Mouse (Mus musculus) forebrain, embryonic 16.5 days (tissue): ENCODE data around the gene Ptpn14. TPM values are rescaled to one million over a fixed set of nuclear protein-coding genes. Genes with fewer than 3 reads are reported as not detected.

ENCODE experiments used
- ATAC-seq: fragments of 200-750 bp; cut with Nextera tagmentation; 2 replicates; pipeline ENCODE4 v1.8.0; 2017; ENCODE audit warnings: mild to moderate bottlenecking, moderate library complexity
- H3K27ac ChIP-seq: fragments of 300-500 bp; sonication (generic); 2 replicates; pipeline ENCODE4 v1.5.1; 2014; ENCODE audit warnings: low read length, control low read depth
- H3K27me3 ChIP-seq: fragments of 300-500 bp; sonication (generic); replicated peaks from 2 replicates; pipeline ENCODE4 v1.6.1; 2014; ENCODE audit warnings: low read length; ENCODE audit not compliant: control insufficient read depth, insufficient read depth
- H3K36me3 ChIP-seq: fragments of 300-500 bp; sonication (generic); 2 replicates; pipeline ENCODE4 v1.6.1; 2014; ENCODE audit not compliant: control insufficient read depth, insufficient read depth
- H3K4me1 ChIP-seq: fragments of 300-500 bp; sonication (generic); replicated peaks from 2 replicates; pipeline ENCODE4 v1.6.1; 2014; ENCODE audit warnings: low read length; ENCODE audit not compliant: control insufficient read depth, insufficient read depth
- H3K4me2 ChIP-seq: fragments of 300-500 bp; sonication (generic); 2 replicates; pipeline ENCODE4 v1.6.1; 2014; ENCODE audit warnings: mild to moderate bottlenecking, low read length, control low read depth
- H3K4me3 ChIP-seq: fragments of 300-500 bp; sonication (generic); replicated peaks from 2 replicates; pipeline ENCODE4 v1.5.1; 2014; ENCODE audit warnings: mild to moderate bottlenecking, low read length, control low read depth
- H3K9ac ChIP-seq: fragments of 300-500 bp; sonication (generic); replicated peaks from 2 replicates; pipeline ENCODE4 v1.6.1; 2014; ENCODE audit warnings: low read depth, low read length, control low read depth
- H3K9me3 ChIP-seq: fragments of 300-500 bp; sonication (generic); 2 replicates; pipeline ENCODE4 v1.6.1; 2016; ENCODE audit warnings: low read length; ENCODE audit not compliant: control insufficient read depth
- WGBS: fragments of 180-500 bp; shearing (Covaris S2); extraction: QIAGEN DNeasy Blood & Tissue Kit; methylation state at CpG from one replicate; pipeline ENCODE4 v1.1.7; 2014; 5-methylcytosine and 5-hydroxymethylcytosine counted together
- polyA plus RNA-seq: library from polyadenylated mRNA; unstranded; fragments of >200 nt; fragmentation: Nextera tagmentation; extraction: Ambion mirVana; gene quantifications from 2 replicates; pipeline ENCODE4 v1.2.1, GENCODE M21; 2015

Gene Ptpn14
- polyA plus RNA-seq, 1 experiment from 2014 or later, result 0.85 TPM

- ATAC-seq, result no peak
- 56% methylated on average over 7 of the region's 7 CpGs for WGBS
- no peak overlapping the region for H3K4me3 ChIP-seq
- no peak overlapping the region for H3K9ac ChIP-seq
- no peaks in the 10 kb centered on the region for H3K36me3 ChIP-seq
- no peaks in the 10 kb centered on the region for H3K27me3 ChIP-seq
- H3K4me2 ChIP-seq, result no peak overlapping the region
- H3K27ac ChIP-seq, result no peak overlapping the region
- H3K4me1 ChIP-seq, result no peaks in the 10 kb centered on the region
- H3K9me3 ChIP-seq, result no peaks in the 10 kb centered on the region
Observed at GRCm38 (mm10) chr1:189882886-189883285, 154.8 kb downstream of the Ptpn14 start.

- Histone ChIP-seq H3K27me3 (no peaks in the 10 kb centered on the region), H3K4me1 (no peaks in the 10 kb centered on the region), H3K9ac (no peak overlapping the region), H3K4me2 (no peak overlapping the region), H3K9me3 (no peaks in the 10 kb centered on the region), H3K27ac (no peak overlapping the region), H3K36me3 (no peaks in the 10 kb centered on the region), H3K4me3 (no peak overlapping the region)
- WGBS, result 28% methylated on average over 18 of the region's 18 CpGs
- ATAC-seq, result no peak
Observed at GRCm38 (mm10) chr1:189883531-189884170, 155.6 kb downstream of the Ptpn14 start.

- Histone ChIP-seq H3K27me3 (no peaks in the 10 kb centered on the region), H3K9ac (no peak overlapping the region), H3K4me1 (no peaks in the 10 kb centered on the region), H3K27ac (no peak overlapping the region), H3K4me2 (no peak overlapping the region), H3K36me3 (no peaks in the 10 kb centered on the region), H3K4me3 (no peak overlapping the region), H3K9me3 (no peaks in the 10 kb centered on the region)
- no peak for ATAC-seq
- WGBS, result 63% methylated on average over 13 of the region's 13 CpGs
Observed at GRCm38 (mm10) chr1:189884951-189885350, 156.9 kb downstream of the Ptpn14 start.

- no peak for ATAC-seq
- H3K4me1 ChIP-seq, result no peaks in the 10 kb centered on the region
- H3K27me3 ChIP-seq, result no peaks in the 10 kb centered on the region
- WGBS, result 83% methylated on average over 6 of the region's 6 CpGs
- no peaks in the 10 kb centered on the region for H3K9me3 ChIP-seq
- H3K27ac ChIP-seq, result no peak overlapping the region
- H3K4me3 ChIP-seq, result no peak overlapping the region
- no peak overlapping the region for H3K9ac ChIP-seq
- no peak overlapping the region for H3K4me2 ChIP-seq
- no peaks in the 10 kb centered on the region for H3K36me3 ChIP-seq
Observed at GRCm38 (mm10) chr1:189885975-189886374, 157.9 kb downstream of the Ptpn14 start.

- H3K9me3 ChIP-seq, result no peaks in the 10 kb centered on the region
- no peak overlapping the region for H3K4me3 ChIP-seq
- no peaks in the 10 kb centered on the region for H3K36me3 ChIP-seq
- peak; percentile 82 for ATAC-seq
- H3K4me2 ChIP-seq, result no peak overlapping the region
- H3K9ac ChIP-seq, result no peak overlapping the region
- no peak overlapping the region for H3K27ac ChIP-seq
- H3K27me3 ChIP-seq, result no peaks in the 10 kb centered on the region
- 28% methylated on average over 7 of the region's 7 CpGs for WGBS
- H3K4me1 ChIP-seq, result no peaks in the 10 kb centered on the region
Observed at GRCm38 (mm10) chr1:189887518-189887917, 159.4 kb downstream of the Ptpn14 start.

- no peak overlapping the region for H3K4me3 ChIP-seq
- H3K4me1 ChIP-seq, result no peaks in the 10 kb centered on the region
- no peaks in the 10 kb centered on the region for H3K9me3 ChIP-seq
- no peak overlapping the region for H3K4me2 ChIP-seq
- no peaks in the 10 kb centered on the region for H3K36me3 ChIP-seq
- ATAC-seq, result no peak
- 73% methylated on average over 10 of the region's 10 CpGs for WGBS
- H3K27ac ChIP-seq, result no peak overlapping the region
- H3K27me3 ChIP-seq, result no peaks in the 10 kb centered on the region
- no peak overlapping the region for H3K9ac ChIP-seq
Observed at GRCm38 (mm10) chr1:189888749-189889148, 160.7 kb downstream of the Ptpn14 start.

GRCm38 (mm10) chr1:189894191-189894590 is 166.1 kb downstream of the Ptpn14 start:
- H3K4me3 ChIP-seq, result no peak overlapping the region
- H3K36me3 ChIP-seq, result peaks cover 2% of the 10 kb centered on the region; the same call in 1 of the 2 replicates
- no peak; the same call in 1 of the 2 replicates for ATAC-seq
- H3K27ac ChIP-seq, result no peak overlapping the region
- H3K4me2 ChIP-seq, result no peak overlapping the region
- H3K4me1 ChIP-seq, result peaks cover 5% of the 10 kb centered on the region; the same call in 1 of the 2 replicates
- no peaks in the 10 kb centered on the region for H3K9me3 ChIP-seq
- 49% methylated on average over 9 of the region's 9 CpGs for WGBS
- no peak overlapping the region for H3K9ac ChIP-seq
- H3K27me3 ChIP-seq, result no peaks in the 10 kb centered on the region

- 26% methylated on average over 9 of the region's 9 CpGs for WGBS
- no peak overlapping the region for H3K4me3 ChIP-seq
- H3K27me3 ChIP-seq, result no peaks in the 10 kb centered on the region
- H3K4me2 ChIP-seq, result no peak overlapping the region
- no peak for ATAC-seq
- H3K36me3 ChIP-seq, result peaks cover 2% of the 10 kb centered on the region; the same call in 1 of the 2 replicates
- no peak overlapping the region for H3K27ac ChIP-seq
- peaks cover 5% of the 10 kb centered on the region; the same call in 1 of the 2 replicates for H3K4me1 ChIP-seq
- H3K9me3 ChIP-seq, result no peaks in the 10 kb centered on the region
- H3K9ac ChIP-seq, result no peak overlapping the region
Observed at GRCm38 (mm10) chr1:189897861-189898260, 169.8 kb downstream of the Ptpn14 start.

- no peak overlapping the region for H3K9ac ChIP-seq
- no peaks in the 10 kb centered on the region for H3K27me3 ChIP-seq
- no peak overlapping the region for H3K4me2 ChIP-seq
- no peak for ATAC-seq
- 83% methylated on average over 13 of the region's 13 CpGs for WGBS
- H3K4me3 ChIP-seq, result no peak overlapping the region
- H3K4me1 ChIP-seq, result peaks cover 5% of the 10 kb centered on the region; the same call in 1 of the 2 replicates
- no peak overlapping the region for H3K27ac ChIP-seq
- H3K36me3 ChIP-seq, result peaks cover 2% of the 10 kb centered on the region; the same call in 1 of the 2 replicates
- no peaks in the 10 kb centered on the region for H3K9me3 ChIP-seq
Observed at GRCm38 (mm10) chr1:189898708-189899107, 170.6 kb downstream of the Ptpn14 start.
